In genomic region chr2:68924344-68924743, GRCm38 (mm10) we compare ENCODE assay signal across 17 mouse cellular contexts.
DNase-seq lines count a peak whose midpoint lies in the region; ATAC-seq and TF ChIP-seq lines count a peak whose summit lies in the region.
"Had no signal": no experiment of that assay in that cellular context is flagged by ENCODE, and none has a peak within 500 bp of the region (broad histone marks: within the 10 kb centered on the region; RNA-seq: fewer than 3 reads in every experiment).

No protein-coding gene starts in this region.

- DNase-seq in forebrain, embryonic 11.5 days (ENCODE audit: low spot score): no peak
- no peak for DNase-seq in hindbrain, embryonic 11.5 days (ENCODE audit: low spot score)
- DNase-seq in brain, embryonic 14.5 days (ENCODE audit: low read depth): peak; percentile 50
- peak; percentile 84 for DNase-seq in cerebellum, adult 9-11 months
- DNase-seq in embryo, embryonic 10.5 days (ENCODE audit: low spot score): no peak
- no peak for DNase-seq in left cerebral cortex, adult 18-20 months (ENCODE audit: low spot score in 2 of 2)
- DNase-seq: gastrocnemius, postnatal 25 days; kidney, postnatal 25 days; liver, embryonic 13.5 days; right cerebral cortex, postnatal 4 days had no signal

- no peak for TF ChIP-seq CTCF in brain, embryonic 14.5 days (IDR thresholded peaks at IDR 0.05; ENCODE audit: borderline replicate concordance, extremely low read depth, insufficient read depth, insufficient read length)

- 91% methylated on average over 9 of the region's 9 CpGs for WGBS in forebrain, embryonic 11.5 days
- WGBS in forebrain, embryonic 16.5 days: 73% methylated on average over 9 of the region's 9 CpGs
- 78% methylated on average over 9 of the region's 9 CpGs for WGBS in hindbrain, embryonic 16.5 days
- WGBS in hindbrain, embryonic 11.5 days: 93% methylated on average over 9 of the region's 9 CpGs

- H3K4me1 ChIP-seq in forebrain, embryonic 11.5 days (replicated peaks; ENCODE audit: control insufficient read depth, insufficient read depth, low read length): no peaks in the 10 kb centered on the region
- peaks cover 3% of the 10 kb centered on the region for H3K4me1 ChIP-seq in forebrain, embryonic 16.5 days (replicated peaks; ENCODE audit: control insufficient read depth, insufficient read depth, low read length)
- H3K4me1 ChIP-seq in hindbrain, embryonic 16.5 days (ENCODE audit: control insufficient read depth, insufficient read depth, low read depth, low read length): no peaks in the 10 kb centered on the region
- no peaks in the 10 kb centered on the region for H3K4me1 ChIP-seq in hindbrain, embryonic 11.5 days (replicated peaks; ENCODE audit: control insufficient read depth, insufficient read depth, low read length)
- H3K4me1 ChIP-seq: liver, embryonic 13.5 days had no signal

- no peaks in the 10 kb centered on the region for H3K36me3 ChIP-seq in forebrain, embryonic 11.5 days (ENCODE audit: control insufficient read depth, insufficient read depth, low read length)
- H3K36me3 ChIP-seq in forebrain, embryonic 16.5 days (ENCODE audit: control insufficient read depth, insufficient read depth): no peaks in the 10 kb centered on the region
- no peaks in the 10 kb centered on the region for H3K36me3 ChIP-seq in hindbrain, embryonic 16.5 days (ENCODE audit: control insufficient read depth, insufficient read depth, low read length)
- H3K36me3 ChIP-seq in hindbrain, embryonic 11.5 days (ENCODE audit: control insufficient read depth, insufficient read depth, low read length): no peaks in the 10 kb centered on the region
- H3K36me3 ChIP-seq: limb, embryonic 10.5 days; liver, embryonic 13.5 days; neural tube, embryonic 13.5 days had no signal

- no peaks in the 10 kb centered on the region for H3K27me3 ChIP-seq in forebrain, embryonic 11.5 days (ENCODE audit: control insufficient read depth, insufficient read depth, low read length)
- no peaks in the 10 kb centered on the region for H3K27me3 ChIP-seq in forebrain, embryonic 16.5 days (replicated peaks; ENCODE audit: control insufficient read depth, insufficient read depth, low read length)
- no peaks in the 10 kb centered on the region for H3K27me3 ChIP-seq in hindbrain, embryonic 16.5 days (replicated peaks; ENCODE audit: control insufficient read depth, insufficient read depth, low read length)
- H3K27me3 ChIP-seq in hindbrain, embryonic 11.5 days (ENCODE audit: control insufficient read depth, insufficient read depth, low read length): no peaks in the 10 kb centered on the region
- H3K27me3 ChIP-seq: liver, embryonic 13.5 days; megakaryocyte, embryonic 14.5 days; neural tube, embryonic 13.5 days had no signal

- TF ChIP-seq POLR2A in brain, embryonic 14.5 days (IDR thresholded peaks at IDR 0.05; ENCODE audit: borderline replicate concordance, extremely low read depth, insufficient read depth, insufficient read length, poor library complexity, severe bottlenecking): no peak

- no peak overlapping the region for H3K9ac ChIP-seq in forebrain, embryonic 11.5 days (ENCODE audit: low read length)
- H3K9ac ChIP-seq in forebrain, embryonic 16.5 days (replicated peaks; ENCODE audit: low read depth, low read length): no peak overlapping the region
- no peak overlapping the region for H3K9ac ChIP-seq in hindbrain, embryonic 16.5 days (ENCODE audit: low read depth, low read length)
- no peak overlapping the region for H3K9ac ChIP-seq in hindbrain, embryonic 11.5 days (ENCODE audit: low read depth, low read length)
- H3K9ac ChIP-seq: liver, embryonic 13.5 days; neural tube, embryonic 13.5 days had no signal

- no peaks in the 10 kb centered on the region for H3K9me3 ChIP-seq in forebrain, embryonic 11.5 days (ENCODE audit: control insufficient read depth, low read length)
- H3K9me3 ChIP-seq in forebrain, embryonic 16.5 days (ENCODE audit: control insufficient read depth, low read length): no peaks in the 10 kb centered on the region
- H3K9me3 ChIP-seq in hindbrain, embryonic 16.5 days (ENCODE audit: control insufficient read depth, low read length): no peaks in the 10 kb centered on the region
- H3K9me3 ChIP-seq in hindbrain, embryonic 11.5 days (ENCODE audit: control insufficient read depth, low read length): no peaks in the 10 kb centered on the region
- H3K9me3 ChIP-seq: limb, embryonic 10.5 days; liver, embryonic 13.5 days; megakaryocyte, embryonic 14.5 days; neural tube, embryonic 13.5 days had no signal

- 0 out of 2 replicates have a peak, but pooled peaks have one; percentile 5 for ATAC-seq in forebrain, embryonic 11.5 days (replicated peaks; ENCODE audit: low FRiP score)
- no peak for ATAC-seq in forebrain, embryonic 16.5 days
- peak; percentile 52; the same call in 1 of the 2 replicates for ATAC-seq in hindbrain, embryonic 16.5 days
- ATAC-seq in hindbrain, embryonic 11.5 days (ENCODE audit: low FRiP score): no peak
- ATAC-seq: activated CD4-positive, CD25-positive, alpha-beta regulatory T cell, adult 4 months; intestine, embryonic 16.5 days had no signal

- H3K4me3 ChIP-seq in forebrain, embryonic 11.5 days (ENCODE audit: low read depth, low read length): no peak overlapping the region
- H3K4me3 ChIP-seq in forebrain, embryonic 16.5 days (replicated peaks; ENCODE audit: low read length): no peak overlapping the region
- H3K4me3 ChIP-seq in hindbrain, embryonic 16.5 days (ENCODE audit: low read length): no peak overlapping the region
- no peak overlapping the region for H3K4me3 ChIP-seq in hindbrain, embryonic 11.5 days (ENCODE audit: low read depth, low read length)
- H3K4me3 ChIP-seq: limb, embryonic 10.5 days; liver, embryonic 13.5 days; megakaryocyte, embryonic 14.5 days; neural tube, embryonic 13.5 days had no signal

- no peak overlapping the region for H3K27ac ChIP-seq in forebrain, embryonic 11.5 days (ENCODE audit: low read depth, low read length)
- H3K27ac ChIP-seq in forebrain, embryonic 16.5 days (ENCODE audit: low read length): no peak overlapping the region
- H3K27ac ChIP-seq in hindbrain, embryonic 16.5 days (ENCODE audit: low read depth, low read length): no peak overlapping the region
- H3K27ac ChIP-seq in hindbrain, embryonic 11.5 days (ENCODE audit: low read depth, low read length): no peak overlapping the region
- H3K27ac ChIP-seq: limb, embryonic 10.5 days; liver, embryonic 13.5 days; neural tube, embryonic 13.5 days had no signal

- no peak overlapping the region for H3K4me2 ChIP-seq in forebrain, embryonic 11.5 days (ENCODE audit: low read depth, low read length, severe bottlenecking)
- H3K4me2 ChIP-seq in forebrain, embryonic 16.5 days (ENCODE audit: low read length): no peak overlapping the region
- H3K4me2 ChIP-seq in hindbrain, embryonic 16.5 days (ENCODE audit: low read length): no peak overlapping the region
- no peak overlapping the region for H3K4me2 ChIP-seq in hindbrain, embryonic 11.5 days (replicated peaks; ENCODE audit: low read depth, low read length)
- H3K4me2 ChIP-seq: liver, embryonic 13.5 days; neural tube, embryonic 13.5 days had no signal

Comparison
In these comparisons a context has a peak if more than half of its experiments do, and no peak if none do; other contexts are left out.
1. ATAC-seq: peak in forebrain, embryonic 11.5 days (single experiment) and hindbrain, embryonic 16.5 days (single experiment); none in forebrain, embryonic 16.5 days (single experiment) and hindbrain, embryonic 11.5 days (single experiment).
2. DNase-seq: peak in brain, embryonic 14.5 days (single experiment) and cerebellum, adult 9-11 months (single experiment); none in forebrain, embryonic 11.5 days (single experiment), hindbrain, embryonic 11.5 days (single experiment), embryo, embryonic 10.5 days (single experiment) and left cerebral cortex, adult 18-20 months (0 of 2).